Mouse (Mus musculus): ENCODE results near the gene Ltb.

DNA sequence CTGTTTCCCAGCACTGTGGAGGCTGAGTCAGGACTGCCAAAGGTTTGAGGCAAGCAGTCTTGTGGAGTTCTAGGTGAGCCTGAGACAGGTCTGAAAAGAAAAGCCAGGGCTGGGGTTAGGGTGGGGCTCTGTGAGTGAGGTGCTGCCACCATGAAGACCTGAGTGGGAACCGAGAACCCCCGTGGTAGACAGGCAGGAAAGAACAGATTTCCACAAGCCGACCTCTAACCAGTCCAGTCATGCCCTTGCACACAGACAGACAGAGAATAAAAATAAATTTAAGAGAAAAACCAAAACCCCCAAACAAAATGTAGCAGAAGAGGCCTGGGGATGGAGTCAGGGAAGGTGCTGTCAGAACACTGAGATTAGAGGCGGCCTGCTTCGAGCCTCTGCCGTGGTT lies 18.9 kb upstream of the Ltb start:
- no peak for TF ChIP-seq GATA1 (IDR thresholded peaks at IDR 0.05; ENCODE audit: borderline replicate concordance, low read length)
- TF ChIP-seq FLI1 (IDR thresholded peaks at IDR 0.05; ENCODE audit: low read length): no peak
